Mouse (Mus musculus) bone marrow macrophage, adult 2 months (primary cell): Measurements from ENCODE around the gene Gdf15. TPM values are rescaled to one million over a fixed set of nuclear protein-coding genes. Genes with fewer than 3 reads are reported as not detected.

Experiments
- H3K27ac ChIP-seq: 2 replicates; pipeline ENCODE4 v1.5.1; 2012; ENCODE audit warnings: low read depth, low read length; ENCODE audit not compliant: insufficient read depth
- H3K4me1 ChIP-seq: 2 replicates; pipeline ENCODE4 v1.6.1; 2012; ENCODE audit warnings: low read length; ENCODE audit not compliant: control insufficient read depth, insufficient read depth
- H3K4me3 ChIP-seq: 2 replicates; pipeline ENCODE4 v1.5.1; 2012; ENCODE audit warnings: mild to moderate bottlenecking, low read length, moderate library complexity; ENCODE audit not compliant: insufficient read depth
- CTCF ChIP-seq: IDR thresholded peaks from 2 replicates; pipeline ENCODE4 v1.5.1; 2012; ENCODE audit warnings: low read depth, mild to moderate bottlenecking, low read length, moderate library complexity
- POLR2A ChIP-seq: IDR thresholded peaks from 2 replicates; pipeline ENCODE4 v1.6.1; 2012; ENCODE audit warnings: mild to moderate bottlenecking, low read depth, low read length, borderline replicate concordance
- polyA plus RNA-seq: library from polyadenylated mRNA; stranded (reverse); fragments of >200 nt; gene quantifications from 2 replicates; pipeline ENCODE4 v1.2.4, GENCODE M21; 2012; ENCODE audit not compliant: missing spikeins, insufficient read depth, insufficient read length

The Gdf15 gene
- polyA plus RNA-seq, 1 experiment, result 3.3 TPM

- Histone ChIP-seq H3K4me3 (peak overlapping the region; percentile 56), H3K27ac (peak overlapping the region; percentile 75), H3K4me1 (peaks cover 27% of the 10 kb centered on the region)
- no peak for TF ChIP-seq POLR2A
- TF ChIP-seq CTCF, result no peak
Measured at GRCm38 (mm10) chr8:70672325-70673078, 40.2 kb upstream of the Gdf15 start.

GRCm38 (mm10) chr8:70671615-70672324 lies 39.5 kb upstream of the Gdf15 start:
- H3K4me1 ChIP-seq, result peaks cover 27% of the 10 kb centered on the region
- no peak for TF ChIP-seq POLR2A
- TF ChIP-seq CTCF, result no peak
- no peak overlapping the region for H3K4me3 ChIP-seq
- no peak overlapping the region for H3K27ac ChIP-seq

DNA sequence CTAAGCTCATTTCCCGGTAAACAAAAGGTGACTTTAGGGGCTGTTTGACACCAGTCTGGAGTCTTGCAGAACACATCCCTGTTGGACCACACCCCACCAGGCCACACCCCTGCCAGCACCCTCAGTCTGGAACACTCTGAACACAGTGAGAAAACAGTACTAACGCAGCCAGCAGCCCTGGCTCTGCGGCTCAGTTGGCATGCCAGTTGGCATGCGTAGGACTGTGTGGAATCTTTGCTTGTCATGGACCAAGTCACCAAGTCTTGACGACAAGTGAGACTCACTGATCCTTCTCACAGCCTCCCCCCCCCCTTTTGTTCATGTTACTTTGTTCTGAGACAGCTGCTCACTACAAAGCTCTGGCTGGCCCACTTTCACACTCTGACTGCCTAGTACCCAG lies 34.8 kb upstream of the Gdf15 start:
- Histone ChIP-seq H3K4me3 (no peak overlapping the region), H3K27ac (no peak overlapping the region), H3K4me1 (peaks cover 2% of the 10 kb centered on the region)
- TF ChIP-seq POLR2A (no peak), CTCF (no peak)

- H3K4me3 ChIP-seq, result no peak overlapping the region
- peaks cover under 1% of the 10 kb centered on the region for H3K4me1 ChIP-seq
- no peak for TF ChIP-seq CTCF
- no peak overlapping the region for H3K27ac ChIP-seq
Measured at GRCm38 (mm10) chr8:70665599-70665998, 33.3 kb upstream of the Gdf15 start.

GRCm38 (mm10) chr8:70664631-70665030 lies 32.4 kb upstream of the Gdf15 start:
- TF ChIP-seq POLR2A, result no peak
- no peak for TF ChIP-seq CTCF
- H3K4me3 ChIP-seq, result no peak overlapping the region
- H3K27ac ChIP-seq, result no peak overlapping the region
- peaks cover 8% of the 10 kb centered on the region for H3K4me1 ChIP-seq

GRCm38 (mm10) chr8:70663691-70664090 lies 31.4 kb upstream of the Gdf15 start:
- H3K27ac ChIP-seq, result no peak overlapping the region
- peaks cover 8% of the 10 kb centered on the region for H3K4me1 ChIP-seq
- TF ChIP-seq POLR2A (no peak), CTCF (no peak)
- H3K4me3 ChIP-seq, result no peak overlapping the region

DNA sequence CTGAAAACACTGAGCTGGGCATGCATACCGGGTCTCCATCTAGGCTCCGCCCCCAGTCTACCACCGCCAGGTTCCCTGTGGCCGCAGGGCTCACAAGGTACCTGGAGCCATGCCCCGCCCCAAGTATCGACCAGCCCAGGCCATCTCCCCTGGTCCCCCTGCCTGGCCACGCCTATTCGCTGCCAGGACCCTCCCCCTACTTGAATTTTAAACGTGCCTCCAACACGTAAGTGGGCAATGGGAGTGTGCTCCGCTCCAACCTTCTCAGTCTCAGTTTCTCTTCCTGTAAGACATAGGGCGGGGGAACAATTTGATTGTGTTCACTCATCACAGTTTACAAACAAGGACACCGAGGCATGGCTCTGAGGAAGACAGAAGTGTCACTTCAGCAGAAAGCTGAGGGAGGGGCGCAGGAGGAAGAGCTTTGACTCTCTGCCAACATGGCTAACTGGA lies 28.0 kb upstream of the Gdf15 start, which contains the start of gene Pgpep1:
Gene Pgpep1 (minus strand): TSS at position 116 of the 453 bp plus-strand sequence.
- no peak for TF ChIP-seq POLR2A
- TF ChIP-seq CTCF, result no peak
- peak within 1 kb of the TSS; percentile 53 for H3K27ac ChIP-seq
- peaks cover 20% of the 10 kb centered on the region for H3K4me1 ChIP-seq
- peak within 1 kb of the TSS; percentile 94 for H3K4me3 ChIP-seq

DNA sequence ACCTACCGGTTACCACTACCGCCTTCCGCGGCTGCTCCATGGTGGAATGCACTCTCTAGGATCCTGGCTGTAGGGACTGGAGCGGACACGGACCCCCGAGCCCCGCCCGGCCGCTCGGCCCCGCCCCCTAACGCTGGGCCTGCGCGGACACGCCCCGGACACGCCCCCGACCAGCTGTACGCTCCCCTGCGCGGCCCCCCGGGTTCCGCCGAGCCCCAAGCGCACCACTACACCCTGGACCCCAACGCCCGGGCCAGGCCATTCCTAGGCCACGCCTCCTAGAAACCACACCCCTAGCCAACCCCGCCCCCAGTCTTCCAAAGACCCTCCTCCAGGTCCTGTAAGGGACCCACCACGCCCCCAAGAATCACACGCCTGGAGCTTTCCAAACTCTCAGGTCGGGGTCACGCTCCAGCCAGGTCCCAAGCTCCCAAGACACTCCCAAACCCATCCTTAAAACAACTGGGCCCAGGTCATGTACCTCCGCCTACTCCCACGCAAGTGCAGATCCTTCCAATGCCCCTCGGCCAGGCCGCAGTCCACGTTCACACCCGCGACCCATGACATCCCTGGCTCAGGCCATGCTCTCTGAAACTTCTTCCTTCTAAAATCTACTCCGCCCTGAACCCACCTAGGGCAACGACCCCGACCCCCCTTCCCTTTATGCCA lies 27.5 kb upstream of the Gdf15 start:
- Histone ChIP-seq H3K27ac (peak overlapping the region; percentile 53), H3K4me1 (peaks cover 24% of the 10 kb centered on the region), H3K4me3 (peak overlapping the region; percentile 94)
- no peak for TF ChIP-seq POLR2A

- Histone ChIP-seq H3K4me3 (peak overlapping the region; percentile 94), H3K4me1 (peaks cover 31% of the 10 kb centered on the region), H3K27ac (peak overlapping the region; percentile 53)
- TF ChIP-seq POLR2A (no peak), CTCF (no peak)
Measured at GRCm38 (mm10) chr8:70658897-70659603, 26.8 kb upstream of the Gdf15 start.
